Mouse (Mus musculus) spleen, postnatal 36 days (tissue): ENCODE results near the gene Samt2.
"Not testable (repeated sequence)": the region's sequence is repeated elsewhere in the genome, so short reads cannot be mapped to it uniquely, and the experiment has no call there.

Experiments
- DNase-seq, 2 experiments: peaks; one replicate each; pipeline ENCODE4 v3.0.0; 2022; ENCODE audit warnings: low spot score in 2 of 2, mixed read lengths in 1 of 2

Gene Samt2

DNA sequence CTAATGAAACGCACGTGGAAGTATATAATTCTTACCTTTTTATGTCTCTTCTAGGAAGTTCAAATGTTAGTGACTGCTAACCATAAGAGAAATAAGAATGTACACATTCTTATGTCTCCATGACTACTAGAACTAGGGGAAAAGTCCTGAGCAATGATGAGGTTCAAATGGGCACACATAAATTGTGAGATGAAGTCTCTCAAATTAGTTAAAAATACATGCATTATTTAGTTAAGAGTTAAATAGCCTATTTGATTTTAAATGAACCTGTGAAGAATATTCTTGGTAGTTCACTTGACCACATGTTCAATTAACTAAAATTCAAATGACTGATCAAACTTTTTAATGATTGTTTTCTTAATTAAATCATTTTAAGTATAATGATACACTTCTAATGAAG lies at the start of gene Samt2:
Gene Samt2 (minus strand): TSS at position 101 of the 400 bp plus-strand sequence.
- DNase-seq: not testable (repeated sequence)
